Mouse (Mus musculus) thymus, adult 2 months (tissue): ENCODE measurements around the gene Pim3.

Experiments
- CTCF ChIP-seq: fragments of 200-500 bp; IDR thresholded peaks from 2 replicates; pipeline ENCODE4 v1.5.1; 2012; ENCODE audit warnings: mild to moderate bottlenecking, control low read depth, low read length, moderate library complexity, borderline replicate concordance; ENCODE audit not compliant: control insufficient read depth, poor library complexity, insufficient read depth; ENCODE audit errors: extremely low read depth
- POLR2A ChIP-seq: fragments of 200-500 bp; IDR thresholded peaks from 2 replicates; pipeline ENCODE4 v1.6.1; 2012; ENCODE audit warnings: mild to moderate bottlenecking, low read length, control low read depth, moderate library complexity; ENCODE audit not compliant: control insufficient read depth, poor library complexity, insufficient read depth; ENCODE audit errors: extremely low read depth

- TF ChIP-seq POLR2A (no peak), CTCF (no peak)
Observed at GRCm38 (mm10) chr15:88829791-88830440, 32.1 kb upstream of the Pim3 start.
